Mouse (Mus musculus): ENCODE measurements at regions not wholly inside any gene's neighbourhood (a gene's known extent, or its start where the extent isn't known, plus 50 kb on each side); places are given as distances from the start of the nearest gene placed in this dataset.

DNA sequence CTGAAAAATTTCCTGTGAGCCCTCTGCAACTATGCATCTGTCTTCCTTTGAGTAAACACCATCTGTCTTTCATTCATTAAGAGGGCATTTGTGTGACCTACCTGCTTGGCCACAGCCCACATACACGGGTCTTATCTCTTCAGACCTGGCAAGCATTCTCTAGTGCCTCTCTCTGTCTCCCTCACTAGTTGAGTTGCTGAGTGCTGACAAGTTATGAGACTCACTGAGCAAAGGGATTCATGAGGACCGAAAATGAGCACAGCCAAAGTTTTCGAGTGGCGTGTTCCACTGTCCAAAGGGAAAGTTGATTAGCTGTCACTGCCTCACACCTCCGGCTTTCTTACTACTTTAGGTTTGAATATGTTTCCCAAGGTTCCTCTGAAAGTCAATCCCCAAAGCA, 328.5 kb downstream of the Pmp22 start:
- Histone ChIP-seq H3K4me3 (replicated peaks; ENCODE audit: low read length) (no peak overlapping the region), H3K4me2 (replicated peaks; ENCODE audit: low read depth, low read length, severe bottlenecking) (no peak overlapping the region), H3K36me3 (ENCODE audit: control insufficient read depth, insufficient read depth, low read length) (no peaks in the 10 kb centered on the region), H3K9ac (ENCODE audit: low read depth, low read length, severe bottlenecking) (no peak overlapping the region), H3K9me3 (ENCODE audit: control insufficient read depth, low read length) (no peaks in the 10 kb centered on the region), H3K4me1 (ENCODE audit: control insufficient read depth, insufficient read depth, low read length) (peaks cover 5% of the 10 kb centered on the region), H3K27ac (replicated peaks; ENCODE audit: low read depth, low read length) (no peak overlapping the region), H3K27me3 (ENCODE audit: control insufficient read depth, insufficient read depth, low read length) (no peaks in the 10 kb centered on the region)
- ATAC-seq (ENCODE audit: low FRiP score, low read depth): no peak
- no peak for TF ChIP-seq POLR2A (IDR thresholded peaks at IDR 0.05; ENCODE audit: borderline replicate concordance, extremely low read depth, insufficient read depth, insufficient read length)
- WGBS: 74% methylated on average over 5 of the region's 5 CpGs
- DNase-seq (ENCODE audit: low spot score): no peak

GRCm38 (mm10) chr11:63460146-63460545, 331.4 kb downstream of the Pmp22 start:
- H3K4me1 ChIP-seq (ENCODE audit: control insufficient read depth, insufficient read depth, low read length): peaks cover 19% of the 10 kb centered on the region
- H3K9ac ChIP-seq (ENCODE audit: low read depth, low read length, severe bottlenecking): no peak overlapping the region
- 80% methylated on average over 7 of the region's 7 CpGs for WGBS
- TF ChIP-seq POLR2A (IDR thresholded peaks at IDR 0.05; ENCODE audit: borderline replicate concordance, extremely low read depth, insufficient read depth, insufficient read length): no peak
- H3K36me3 ChIP-seq (ENCODE audit: control insufficient read depth, insufficient read depth, low read length): no peaks in the 10 kb centered on the region
- H3K4me3 ChIP-seq (replicated peaks; ENCODE audit: low read length): no peak overlapping the region
- no peaks in the 10 kb centered on the region for H3K9me3 ChIP-seq (ENCODE audit: control insufficient read depth, low read length)
- DNase-seq (ENCODE audit: low spot score): no peak
- H3K4me2 ChIP-seq (replicated peaks; ENCODE audit: low read depth, low read length, severe bottlenecking): no peak overlapping the region
- no peak overlapping the region for H3K27ac ChIP-seq (replicated peaks; ENCODE audit: low read depth, low read length)
- no peak for ATAC-seq (ENCODE audit: low FRiP score, low read depth)
- H3K27me3 ChIP-seq (ENCODE audit: control insufficient read depth, insufficient read depth, low read length): no peaks in the 10 kb centered on the region

GRCm38 (mm10) chr11:63463797-63464331, 335.1 kb downstream of the Pmp22 start:
- Histone ChIP-seq H3K9me3 (ENCODE audit: control insufficient read depth, low read length) (no peaks in the 10 kb centered on the region), H3K9ac (ENCODE audit: low read depth, low read length, severe bottlenecking) (peak overlapping the region; percentile 25; the same call in 1 of the 2 replicates), H3K4me2 (replicated peaks; ENCODE audit: low read depth, low read length, severe bottlenecking) (peak overlapping the region; percentile 50), H3K27me3 (ENCODE audit: control insufficient read depth, insufficient read depth, low read length) (no peaks in the 10 kb centered on the region), H3K27ac (replicated peaks; ENCODE audit: low read depth, low read length) (no peak overlapping the region), H3K4me3 (replicated peaks; ENCODE audit: low read length) (peak overlapping the region; percentile 16), H3K36me3 (ENCODE audit: control insufficient read depth, insufficient read depth, low read length) (no peaks in the 10 kb centered on the region), H3K4me1 (ENCODE audit: control insufficient read depth, insufficient read depth, low read length) (peaks cover 15% of the 10 kb centered on the region)
- peak; percentile 28 for DNase-seq (ENCODE audit: low spot score)
- ATAC-seq (ENCODE audit: low FRiP score, low read depth): no peak; the same call in 1 of the 2 replicates
- no peak for TF ChIP-seq POLR2A (IDR thresholded peaks at IDR 0.05; ENCODE audit: borderline replicate concordance, extremely low read depth, insufficient read depth, insufficient read length)
- WGBS: 26% methylated on average over 18 of the region's 18 CpGs

GRCm38 (mm10) chr11:63465941-63466340, 337.2 kb downstream of the Pmp22 start:
- Histone ChIP-seq H3K27me3 (ENCODE audit: control insufficient read depth, insufficient read depth, low read length) (no peaks in the 10 kb centered on the region), H3K27ac (replicated peaks; ENCODE audit: low read depth, low read length) (no peak overlapping the region), H3K4me2 (replicated peaks; ENCODE audit: low read depth, low read length, severe bottlenecking) (no peak overlapping the region), H3K9ac (ENCODE audit: low read depth, low read length, severe bottlenecking) (no peak overlapping the region), H3K9me3 (ENCODE audit: control insufficient read depth, low read length) (no peaks in the 10 kb centered on the region), H3K4me1 (ENCODE audit: control insufficient read depth, insufficient read depth, low read length) (peaks cover 15% of the 10 kb centered on the region), H3K36me3 (ENCODE audit: control insufficient read depth, insufficient read depth, low read length) (no peaks in the 10 kb centered on the region), H3K4me3 (replicated peaks; ENCODE audit: low read length) (no peak overlapping the region)
- WGBS: 59% methylated on average over 6 of the region's 6 CpGs
- no peak for TF ChIP-seq POLR2A (IDR thresholded peaks at IDR 0.05; ENCODE audit: borderline replicate concordance, extremely low read depth, insufficient read depth, insufficient read length)
- no peak for DNase-seq (ENCODE audit: low spot score)
- no peak for ATAC-seq (ENCODE audit: low FRiP score, low read depth)

GRCm38 (mm10) chr11:63466541-63466940, 337.8 kb downstream of the Pmp22 start:
- Histone ChIP-seq H3K4me3 (replicated peaks; ENCODE audit: low read length) (no peak overlapping the region), H3K36me3 (ENCODE audit: control insufficient read depth, insufficient read depth, low read length) (no peaks in the 10 kb centered on the region), H3K9me3 (ENCODE audit: control insufficient read depth, low read length) (no peaks in the 10 kb centered on the region), H3K27ac (replicated peaks; ENCODE audit: low read depth, low read length) (no peak overlapping the region), H3K4me2 (replicated peaks; ENCODE audit: low read depth, low read length, severe bottlenecking) (no peak overlapping the region), H3K27me3 (ENCODE audit: control insufficient read depth, insufficient read depth, low read length) (no peaks in the 10 kb centered on the region), H3K9ac (ENCODE audit: low read depth, low read length, severe bottlenecking) (no peak overlapping the region), H3K4me1 (ENCODE audit: control insufficient read depth, insufficient read depth, low read length) (peaks cover 15% of the 10 kb centered on the region)
- ATAC-seq (ENCODE audit: low FRiP score, low read depth) (no peak), DNase-seq (ENCODE audit: low spot score) (no peak)
- TF ChIP-seq POLR2A (IDR thresholded peaks at IDR 0.05; ENCODE audit: borderline replicate concordance, extremely low read depth, insufficient read depth, insufficient read length): no peak
- WGBS: 81% methylated on average over 2 of the region's 2 CpGs

DNA sequence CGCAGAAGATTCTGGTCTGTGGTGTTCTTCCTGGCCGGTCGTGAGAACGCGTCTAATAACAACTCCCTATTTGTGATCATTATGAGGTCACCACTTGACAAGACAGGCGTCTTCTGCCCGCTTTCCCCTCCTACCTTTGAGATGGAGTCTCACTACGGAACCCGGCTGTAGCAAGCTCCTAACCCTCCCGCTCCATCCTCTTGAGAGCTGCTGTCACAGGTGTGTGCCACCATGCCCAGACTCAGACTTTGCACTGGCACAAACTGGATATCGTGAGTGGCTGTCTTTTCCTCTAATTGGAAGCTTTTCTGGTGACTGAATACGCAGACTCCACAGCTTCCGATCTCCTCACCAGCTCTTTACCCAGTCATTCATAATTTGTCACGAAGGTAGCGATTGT, 346.0 kb downstream of the Pmp22 start:
- no peak overlapping the region for H3K27ac ChIP-seq (replicated peaks; ENCODE audit: low read depth, low read length)
- no peak overlapping the region for H3K9ac ChIP-seq (ENCODE audit: low read depth, low read length, severe bottlenecking)
- TF ChIP-seq POLR2A (IDR thresholded peaks at IDR 0.05; ENCODE audit: borderline replicate concordance, extremely low read depth, insufficient read depth, insufficient read length): no peak
- ATAC-seq (ENCODE audit: low FRiP score, low read depth) (no peak), DNase-seq (ENCODE audit: low spot score) (no peak)
- H3K27me3 ChIP-seq (ENCODE audit: control insufficient read depth, insufficient read depth, low read length): no peaks in the 10 kb centered on the region
- no peak overlapping the region for H3K4me2 ChIP-seq (replicated peaks; ENCODE audit: low read depth, low read length, severe bottlenecking)
- H3K4me3 ChIP-seq (replicated peaks; ENCODE audit: low read length): no peak overlapping the region
- no peaks in the 10 kb centered on the region for H3K9me3 ChIP-seq (ENCODE audit: control insufficient read depth, low read length)
- no peaks in the 10 kb centered on the region for H3K36me3 ChIP-seq (ENCODE audit: control insufficient read depth, insufficient read depth, low read length)
- H3K4me1 ChIP-seq (ENCODE audit: control insufficient read depth, insufficient read depth, low read length): no peaks in the 10 kb centered on the region
- WGBS: 94% methylated on average over 15 of the region's 15 CpGs

Data from limb, embryonic 14.5 days (tissue).